Mouse (Mus musculus) frontal cortex, adult (tissue): Measurements from ENCODE around the gene Gm20388.

Source experiments
- ATAC-seq: cut with Nextera tagmentation; 2 replicates; pipeline ENCODE4 v1.9.2; 2017; ENCODE audit warnings: mild to moderate bottlenecking, moderate library complexity, mixed read lengths; ENCODE audit not compliant: low TSS enrichment

Gm20388 gene

GRCm38 (mm10) chr8:120089511-120089910 is 178.9 kb downstream of the Gm20388 start:
- ATAC-seq = no peak

GRCm38 (mm10) chr8:120091032-120091431 is 180.4 kb downstream of the Gm20388 start:
- no peak for ATAC-seq

- no peak for ATAC-seq
These were observed 182.5 kb downstream of the Gm20388 start for GRCm38 (mm10) chr8:120093103-120093502.

GRCm38 (mm10) chr8:120094801-120095200 is 184.2 kb downstream of the Gm20388 start:
- ATAC-seq = no peak

GRCm38 (mm10) chr8:120096486-120096885 is 185.8 kb downstream of the Gm20388 start:
- ATAC-seq = no peak

GRCm38 (mm10) chr8:120100388-120101067 is 189.9 kb downstream of the Gm20388 start:
- ATAC-seq = no peak

GRCm38 (mm10) chr8:120101068-120101972 is 190.7 kb downstream of the Gm20388 start, which contains the start of gene Zdhhc7:
TSS of gene Zdhhc7 (minus strand) at chr8:120101482.
- ATAC-seq = peak; percentile 89

GRCm38 (mm10) chr8:120103916-120104315 is 193.3 kb downstream of the Gm20388 start:
- ATAC-seq = no peak

GRCm38 (mm10) chr8:120104721-120105272 is 194.2 kb downstream of the Gm20388 start:
- ATAC-seq = no peak

GRCm38 (mm10) chr8:120109149-120109548 is 198.5 kb downstream of the Gm20388 start:
- ATAC-seq = no peak

- no peak for ATAC-seq
These were observed 200.3 kb downstream of the Gm20388 start for GRCm38 (mm10) chr8:120110966-120111365.

- no peak for ATAC-seq
These were observed 200.7 kb downstream of the Gm20388 start for GRCm38 (mm10) chr8:120111382-120111781.

GRCm38 (mm10) chr8:120112535-120112934 is 201.9 kb downstream of the Gm20388 start:
- no peak for ATAC-seq

- ATAC-seq = no peak; the same call in 1 of the 2 replicates
These were observed 202.7 kb downstream of the Gm20388 start for GRCm38 (mm10) chr8:120113306-120113705.

- peak; percentile 84 for ATAC-seq
These were observed 203.2 kb downstream of the Gm20388 start, which contains the start of gene 6430548M08Rik for GRCm38 (mm10) chr8:120113758-120114255. TSS of gene 6430548M08Rik (plus strand) at chr8:120114152.

- peak; percentile 30 for ATAC-seq
These were observed 203.7 kb downstream of the Gm20388 start for GRCm38 (mm10) chr8:120114315-120114841.

GRCm38 (mm10) chr8:120116600-120116999 is 206.0 kb downstream of the Gm20388 start:
- ATAC-seq = no peak

GRCm38 (mm10) chr8:120118162-120118561 is 207.5 kb downstream of the Gm20388 start:
- no peak for ATAC-seq

- peak; percentile 52 for ATAC-seq
These were observed 208.2 kb downstream of the Gm20388 start for GRCm38 (mm10) chr8:120118847-120119246.

GRCm38 (mm10) chr8:120119429-120119828 is 208.8 kb downstream of the Gm20388 start:
- ATAC-seq = no peak

- ATAC-seq = peak; percentile 10; the same call in 1 of the 2 replicates
These were observed 209.3 kb downstream of the Gm20388 start for GRCm38 (mm10) chr8:120119931-120120330.

GRCm38 (mm10) chr8:120120951-120121350 is 210.3 kb downstream of the Gm20388 start:
- ATAC-seq = no peak
